Mouse (Mus musculus): ENCODE results near the gene Ubac1. TPM values are rescaled to one million over a fixed set of nuclear protein-coding genes. Genes with fewer than 3 reads are reported as not detected.

Ubac1 gene
- polyA plus RNA-seq, 1 experiment: 161 TPM

GRCm38 (mm10) chr2:26039951-26040350 is 18.4 kb upstream of the Ubac1 start:
- no peak for TF ChIP-seq GATA1 (IDR thresholded peaks at IDR 0.05; ENCODE audit: low read length)

GRCm38 (mm10) chr2:26037386-26037785 is 15.8 kb upstream of the Ubac1 start:
- no peak for TF ChIP-seq GATA1 (IDR thresholded peaks at IDR 0.05; ENCODE audit: low read length)

GRCm38 (mm10) chr2:26034344-26035050 is 12.9 kb upstream of the Ubac1 start:
- TF ChIP-seq GATA1 (IDR thresholded peaks at IDR 0.05; ENCODE audit: low read length): no peak

GRCm38 (mm10) chr2:26030288-26030687 is 8.7 kb upstream of the Ubac1 start:
- TF ChIP-seq GATA1 (IDR thresholded peaks at IDR 0.05; ENCODE audit: low read length): no peak

GRCm38 (mm10) chr2:26024138-26025075 is 2.9 kb upstream of the Ubac1 start:
- no peak for TF ChIP-seq GATA1 (IDR thresholded peaks at IDR 0.05; ENCODE audit: low read length)

- no peak for TF ChIP-seq GATA1 (IDR thresholded peaks at IDR 0.05; ENCODE audit: low read length)
Observed at GRCm38 (mm10) chr2:26022626-26023025, 1.1 kb upstream of the Ubac1 start.

- TF ChIP-seq GATA1 (IDR thresholded peaks at IDR 0.05; ENCODE audit: low read length): no peak
Observed at GRCm38 (mm10) chr2:26022258-26022565, 665 bp upstream of the Ubac1 start.

- no peak for TF ChIP-seq GATA1 (IDR thresholded peaks at IDR 0.05; ENCODE audit: low read length)
Observed at GRCm38 (mm10) chr2:26020714-26021560, 610 bp downstream of the Ubac1 start.

GRCm38 (mm10) chr2:26019923-26020322 is 1.6 kb downstream of the Ubac1 start:
- no peak for TF ChIP-seq GATA1 (IDR thresholded peaks at IDR 0.05; ENCODE audit: low read length)

- TF ChIP-seq GATA1 (IDR thresholded peaks at IDR 0.05; ENCODE audit: low read length): no peak
Observed at GRCm38 (mm10) chr2:26017326-26017725, 4.2 kb downstream of the Ubac1 start.

GRCm38 (mm10) chr2:26013674-26014073 is 7.9 kb downstream of the Ubac1 start:
- peak; percentile 70 for TF ChIP-seq GATA1 (IDR thresholded peaks at IDR 0.05; ENCODE audit: low read length)

GRCm38 (mm10) chr2:26011420-26011819 is 10.1 kb downstream of the Ubac1 start:
- TF ChIP-seq GATA1 (IDR thresholded peaks at IDR 0.05; ENCODE audit: low read length): no peak

- no peak for TF ChIP-seq GATA1 (IDR thresholded peaks at IDR 0.05; ENCODE audit: low read length)
Observed at GRCm38 (mm10) chr2:26002001-26002400, 19.5 kb downstream of the Ubac1 start.

GRCm38 (mm10) chr2:26001136-26001535 is 20.4 kb downstream of the Ubac1 start:
- no peak for TF ChIP-seq GATA1 (IDR thresholded peaks at IDR 0.05; ENCODE audit: low read length)

- no peak for TF ChIP-seq GATA1 (IDR thresholded peaks at IDR 0.05; ENCODE audit: low read length)
Observed at GRCm38 (mm10) chr2:25997716-25998115, 23.8 kb downstream of the Ubac1 start.

- no peak for TF ChIP-seq GATA1 (IDR thresholded peaks at IDR 0.05; ENCODE audit: low read length)
Observed at GRCm38 (mm10) chr2:25994791-25995190, 26.8 kb downstream of the Ubac1 start.
